Mouse (Mus musculus) heart, adult 2 months (tissue): ENCODE measurements around the gene Lysmd1. TPM values are rescaled to one million over a fixed set of nuclear protein-coding genes. Genes with fewer than 3 reads are reported as not detected.
A peak's percentile ranks its signal among the peaks of the same experiment; 100 is the strongest.

Experiments
- DNase-seq, 2 experiments: peaks; one replicate each; pipeline ENCODE4 v3.0.0; 2021
- H3K27ac ChIP-seq: fragments of 200-600 bp; 2 replicates; pipeline ENCODE4 v1.8.1; 2022
- H3K27me3 ChIP-seq: fragments of 200-500 bp; 2 replicates; pipeline ENCODE4 v1.6.1; 2012; ENCODE audit warnings: mild to moderate bottlenecking, low read length, inconsistent platforms, mixed read lengths; ENCODE audit not compliant: control insufficient read depth, insufficient read depth
- H3K36me3 ChIP-seq: fragments of 200-500 bp; 2 replicates; pipeline ENCODE4 v1.6.1; 2012; ENCODE audit warnings: low read length, inconsistent platforms; ENCODE audit not compliant: control insufficient read depth, insufficient read depth
- H3K4me1 ChIP-seq: fragments of 200-500 bp; 2 replicates; pipeline ENCODE4 v1.6.1; 2011; ENCODE audit warnings: low read length; ENCODE audit not compliant: control insufficient read depth, insufficient read depth
- H3K4me3 ChIP-seq: fragments of 200-600 bp; 2 replicates; pipeline ENCODE4 v1.8.1; 2022
- H3K79me2 ChIP-seq: fragments of 200-500 bp; replicated peaks from 2 replicates; pipeline ENCODE4 v1.6.1; 2012; ENCODE audit warnings: mild to moderate bottlenecking, inconsistent platforms, low read length, moderate library complexity, mixed read lengths; ENCODE audit not compliant: control insufficient read depth, insufficient read depth
- H3K9ac ChIP-seq: fragments of 200-500 bp; 2 replicates; pipeline ENCODE4 v1.6.1; 2012; ENCODE audit warnings: low read depth, mild to moderate bottlenecking, control low read depth, inconsistent platforms, low read length, mixed read lengths
- CTCF ChIP-seq: fragments of 200-600 bp; IDR thresholded peaks from 2 replicates; pipeline ENCODE4 v1.8.1; 2022; ENCODE audit warnings: antibody characterized with exemption, mild to moderate bottlenecking, moderate library complexity
- EP300 ChIP-seq: fragments of 200-500 bp; IDR thresholded peaks from 2 replicates; pipeline ENCODE4 v1.6.1; 2011; ENCODE audit warnings: low read depth, low read length, control low read depth; ENCODE audit not compliant: insufficient read depth
- POLR2A ChIP-seq: fragments of 200-500 bp; IDR thresholded peaks from 2 replicates; pipeline ENCODE4 v1.6.1; 2011; ENCODE audit warnings: mild to moderate bottlenecking, low read depth, low read length, control low read depth; ENCODE audit not compliant: insufficient read depth
- WGBS: fragments of 180-500 bp; shearing (Covaris S2); methylation state at CpG from one replicate; pipeline ENCODE4 v1.1.7; 2018; 5-methylcytosine and 5-hydroxymethylcytosine counted together
- intact Hi-C: fragments of 180-260 bp; cut with DNase I; formaldehyde crosslinking; loops from one replicate; pipeline ENCODE4 v1.15.1; 2025
- polyA plus RNA-seq: library from polyadenylated mRNA; depleted of rRNA; stranded (reverse); fragments of >200 nt; gene quantifications from 2 replicates; pipeline ENCODE4 v1.2.3, GENCODE M21; 2012
- total RNA-seq, 2 experiments: library from RNA; stranded (reverse); gene quantifications; 2 replicates each; pipeline ENCODE4 v1.2.3; 2021

Lysmd1 gene
- total and polyA plus RNA-seq, 3 experiments: 4.5 to 6.3 (median 5.8) TPM

DNA sequence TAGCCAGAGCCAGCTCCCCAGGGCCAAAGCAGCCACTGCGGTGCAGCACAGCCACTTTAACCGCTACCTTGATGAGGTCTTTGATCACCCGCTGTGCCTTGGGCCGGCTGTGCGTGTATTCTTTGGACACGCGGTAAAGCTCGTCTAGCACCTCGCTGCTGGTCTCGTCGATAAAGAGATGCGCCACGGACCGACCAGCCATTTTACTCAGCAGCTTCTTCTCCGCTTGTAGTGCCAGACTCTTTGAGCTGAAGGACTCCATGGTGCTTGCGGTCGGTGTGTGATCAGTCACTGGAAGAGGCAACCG lies 6.4 kb downstream of the Lysmd1 start:
- 73% methylated on average over 18 of the region's 18 CpGs for WGBS
- peaks cover 3% of the 10 kb centered on the region; the same call in 1 of the 2 replicates for H3K4me1 ChIP-seq
- TF ChIP-seq CTCF: no peak
- no peak for TF ChIP-seq EP300
- TF ChIP-seq POLR2A: no peak
- H3K27me3 ChIP-seq: no peaks in the 10 kb centered on the region
- H3K27ac ChIP-seq: no peak overlapping the region
- H3K79me2 ChIP-seq: no peaks in the 10 kb centered on the region
- intact Hi-C loops: loop anchor here (5.0 kb wide), 1 partner anchor 98 kb away; the partner anchor contains the start of gene Psmd4
- no peak overlapping the region for H3K9ac ChIP-seq
- H3K4me3 ChIP-seq: no peak overlapping the region
- DNase-seq: no peak
- H3K36me3 ChIP-seq: no peaks in the 10 kb centered on the region

DNA sequence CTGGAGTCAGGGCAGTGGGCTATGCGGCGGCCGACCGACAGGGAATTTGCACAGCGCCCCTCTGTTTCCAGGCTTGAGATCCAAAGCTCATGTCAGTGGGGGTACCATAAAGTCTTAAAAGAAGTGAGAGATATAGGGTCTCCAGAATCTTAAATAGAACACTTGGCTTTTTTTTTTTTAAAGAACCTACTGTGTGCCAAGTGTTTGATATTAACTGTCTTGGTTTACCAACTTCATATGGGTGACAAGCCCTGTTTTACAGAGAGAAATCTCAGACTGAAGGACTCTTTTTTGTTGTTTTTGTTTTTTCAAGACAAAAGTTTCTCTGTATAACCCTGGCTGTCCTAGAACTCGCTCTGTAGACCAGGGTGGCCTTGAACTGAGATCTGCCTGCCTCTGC lies 6.9 kb downstream of the Lysmd1 start:
- H3K27ac ChIP-seq: no peak overlapping the region; the same call in 1 of the 2 replicates
- TF ChIP-seq EP300 (no peak), CTCF (no peak)
- no peaks in the 10 kb centered on the region for H3K36me3 ChIP-seq
- intact Hi-C loops: loop anchor here (5.0 kb wide), 1 partner anchor 98 kb away; the partner anchor contains the start of gene Psmd4
- H3K9ac ChIP-seq: no peak overlapping the region
- 96% methylated on average over 6 of the region's 6 CpGs for WGBS
- H3K4me3 ChIP-seq: no peak overlapping the region
- H3K27me3 ChIP-seq: no peaks in the 10 kb centered on the region
- DNase-seq: no peak
- no peaks in the 10 kb centered on the region for H3K79me2 ChIP-seq
- no peaks in the 10 kb centered on the region; the same call in 1 of the 2 replicates for H3K4me1 ChIP-seq

- TF ChIP-seq CTCF: no peak
- TF ChIP-seq EP300: no peak
- TF ChIP-seq POLR2A: 0 out of 2 replicates have a peak, but pooled peaks have one; percentile 25
- Histone ChIP-seq H3K4me3 (no peak overlapping the region), H3K79me2 (no peaks in the 10 kb centered on the region), H3K27ac (peak overlapping the region; percentile 12; the same call in 1 of the 2 replicates), H3K4me1 (no peaks in the 10 kb centered on the region), H3K9ac (no peak overlapping the region), H3K27me3 (no peaks in the 10 kb centered on the region), H3K36me3 (no peaks in the 10 kb centered on the region)
- 89% methylated on average over 9 of the region's 9 CpGs for WGBS
- intact Hi-C loops: loop anchor here (5.0 kb wide), 1 partner anchor 99 kb away; the partner anchor contains the start of gene Psmd4
- peak in 1 of 2 experiments; percentile 60 for DNase-seq
Observed at GRCm38 (mm10) chr3:95141474-95141873, 7.6 kb downstream of the Lysmd1 start.

- Histone ChIP-seq H3K4me1 (no peaks in the 10 kb centered on the region), H3K27ac (peak within 1 kb of the TSS; percentile 12; the same call in 1 of the 2 replicates), H3K27me3 (no peaks in the 10 kb centered on the region), H3K4me3 (no peak within 1 kb of the TSS), H3K79me2 (no peaks in the 10 kb centered on the region), H3K36me3 (no peaks in the 10 kb centered on the region), H3K9ac (no peak within 1 kb of the TSS)
- peak in 1 of 2 experiments; percentile 69 for DNase-seq
- 82% methylated on average over 10 of the region's 10 CpGs for WGBS
- intact Hi-C loops: loop anchor here (1.0 to 5.0 kb wide), 5 partner anchors 19 to 121 kb away; partner anchors contain the start of genes Gabpb2, Psmd4 and Sema6c
- TF ChIP-seq CTCF: no peak
- peak; percentile 54; the same call in 1 of the 2 replicates for TF ChIP-seq POLR2A
- no peak for TF ChIP-seq EP300
Observed at GRCm38 (mm10) chr3:95141952-95142616, 8.2 kb downstream of the Lysmd1 start, which contains the start of gene Tnfaip8l2. Gene Tnfaip8l2, minus strand, starts transcription at chr3:95142360.

- 4% methylated on average over 5 of the region's 5 CpGs for WGBS
- H3K79me2 ChIP-seq: no peaks in the 10 kb centered on the region
- no peaks in the 10 kb centered on the region for H3K36me3 ChIP-seq
- no peak overlapping the region for H3K4me3 ChIP-seq
- TF ChIP-seq CTCF (peak; percentile 99), POLR2A (0 out of 2 replicates have a peak, but pooled peaks have one; percentile 17), EP300 (peak; percentile 91)
- H3K27ac ChIP-seq: no peak overlapping the region
- H3K4me1 ChIP-seq: no peaks in the 10 kb centered on the region
- H3K9ac ChIP-seq: no peak overlapping the region
- intact Hi-C loops: loop anchor here (1.0 to 5.0 kb wide), 5 partner anchors 18 to 121 kb away; partner anchors contain the start of genes Gabpb2, Psmd4 and Sema6c
- peak; percentile 88 to 92 for DNase-seq
- H3K27me3 ChIP-seq: no peaks in the 10 kb centered on the region
Observed at GRCm38 (mm10) chr3:95142617-95143011, 8.7 kb downstream of the Lysmd1 start.

DNA sequence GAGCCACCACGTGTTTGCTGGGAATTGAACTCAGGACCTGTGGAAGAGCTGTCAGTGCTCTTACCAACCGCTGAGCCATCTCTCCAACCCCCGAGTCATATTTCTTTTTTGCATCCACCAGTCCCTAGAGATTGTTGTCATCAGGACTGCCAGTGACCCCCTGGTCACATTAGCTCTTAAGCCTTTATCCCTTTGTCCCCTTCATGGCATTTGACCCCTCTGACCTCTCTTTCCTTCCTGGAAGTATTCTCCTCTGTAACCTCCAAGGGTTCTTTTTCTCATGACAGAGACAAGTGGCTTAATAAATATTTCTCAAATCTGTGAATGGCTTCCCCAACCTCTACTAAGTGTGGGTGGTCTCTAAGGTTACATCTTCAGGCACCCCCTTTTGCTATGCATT lies 14.0 kb downstream of the Lysmd1 start:
- Histone ChIP-seq H3K4me3 (no peak overlapping the region), H3K27me3 (no peaks in the 10 kb centered on the region), H3K36me3 (no peaks in the 10 kb centered on the region), H3K79me2 (no peaks in the 10 kb centered on the region), H3K9ac (no peak overlapping the region), H3K27ac (no peak overlapping the region), H3K4me1 (no peaks in the 10 kb centered on the region)
- TF ChIP-seq EP300: no peak
- no peak for TF ChIP-seq POLR2A
- no peak for TF ChIP-seq CTCF
- DNase-seq: no peak
- WGBS: 67% methylated on average over 3 of the region's 3 CpGs
- intact Hi-C loops: loop anchor here (5.0 kb wide), 1 partner anchor 39 kb away; no protein-coding TSS in a partner anchor
